In genomic region chr8:86280093-86280721, GRCm38 (mm10) we compare ENCODE assay signal across 14 mouse cellular contexts.
DNase-seq lines count a peak whose midpoint lies in the region; ATAC-seq lines count a peak whose summit lies in the region.
"Had no signal": no experiment of that assay in that cellular context is flagged by ENCODE, and none has a peak within 500 bp of the region (broad histone marks: within the 10 kb centered on the region; RNA-seq: fewer than 3 reads in every experiment).

No protein-coding gene starts in this region.

- no peak for ATAC-seq in liver, embryonic 12.5 days

- H3K9me3 ChIP-seq in midbrain, embryonic 10.5 days (replicated peaks): no peaks in the 10 kb centered on the region
- H3K9me3 ChIP-seq in liver, embryonic 12.5 days (replicated peaks): no peaks in the 10 kb centered on the region
- H3K9me3 ChIP-seq: lung, embryonic 15.5 days had no signal

- no peak overlapping the region for H3K4me3 ChIP-seq in midbrain, embryonic 10.5 days
- no peak overlapping the region for H3K4me3 ChIP-seq in liver, embryonic 12.5 days
- H3K4me3 ChIP-seq: erythroblast, embryonic 14.5 days; lung, embryonic 15.5 days had no signal

- no peaks in the 10 kb centered on the region for H3K36me3 ChIP-seq in midbrain, embryonic 10.5 days
- H3K36me3 ChIP-seq in liver, embryonic 12.5 days: no peaks in the 10 kb centered on the region
- H3K36me3 ChIP-seq: lung, embryonic 15.5 days had no signal

- H3K27me3 ChIP-seq in midbrain, embryonic 10.5 days (ENCODE audit: low read depth, poor library complexity, severe bottlenecking): no peaks in the 10 kb centered on the region
- no peaks in the 10 kb centered on the region for H3K27me3 ChIP-seq in liver, embryonic 12.5 days (replicated peaks)
- H3K27me3 ChIP-seq: lung, embryonic 15.5 days had no signal

- peak; percentile 57 to 62 for DNase-seq in layer of hippocampus, adult 18-20 months (ENCODE audit: low spot score in 2 of 2)
- DNase-seq in layer of hippocampus, postnatal 36 days: no peak
- peak; percentile 55 to 74 for DNase-seq in frontal cortex, postnatal 36 days (ENCODE audit: low spot score in 2 of 2)
- DNase-seq in lung, postnatal 10 days: peak; percentile 57
- DNase-seq in telencephalon, adult 2 months (ENCODE audit: low read depth, low spot score): peak; percentile 89
- DNase-seq in midbrain, embryonic 10.5 days (ENCODE audit: low spot score): no peak
- DNase-seq in adrenal gland, postnatal 10 days: no peak
- DNase-seq: gastrocnemius, postnatal 36 days; heart, postnatal 4 days; kidney, adult 18-20 months had no signal

- no peak overlapping the region for H3K27ac ChIP-seq in midbrain, embryonic 10.5 days (replicated peaks)
- H3K27ac ChIP-seq in liver, embryonic 12.5 days: no peak overlapping the region
- H3K27ac ChIP-seq: lung, embryonic 15.5 days; stomach, postnatal 0 days had no signal

- H3K4me2 ChIP-seq in liver, embryonic 12.5 days: no peak overlapping the region
- H3K4me2 ChIP-seq: lung, embryonic 15.5 days had no signal

- H3K9ac ChIP-seq in liver, embryonic 12.5 days: no peak overlapping the region
- H3K9ac ChIP-seq: lung, embryonic 15.5 days had no signal

- WGBS in midbrain, embryonic 10.5 days: 92% methylated on average over 18 of the region's 18 CpGs
- 71% methylated on average over 18 of the region's 18 CpGs for WGBS in liver, embryonic 12.5 days (ENCODE audit: insufficient replicate concordance)

- H3K4me1 ChIP-seq in midbrain, embryonic 10.5 days: no peaks in the 10 kb centered on the region
- no peaks in the 10 kb centered on the region for H3K4me1 ChIP-seq in liver, embryonic 12.5 days
- H3K4me1 ChIP-seq: lung, embryonic 15.5 days had no signal

Comparison
In these comparisons a context has a peak if more than half of its experiments do, and no peak if none do; other contexts are left out.
1. DNase-seq: peak in layer of hippocampus, adult 18-20 months (2 of 2), frontal cortex, postnatal 36 days (2 of 2), lung, postnatal 10 days (single experiment) and telencephalon, adult 2 months (single experiment); none in layer of hippocampus, postnatal 36 days (0 of 2), midbrain, embryonic 10.5 days (single experiment) and adrenal gland, postnatal 10 days (single experiment).